Mouse (Mus musculus) spleen, postnatal 36 days (tissue): Measurements from ENCODE around the gene Fzr1.

Experiments
- DNase-seq, 2 experiments: peaks; one replicate each; pipeline ENCODE4 v3.0.0; 2022; ENCODE audit warnings: low spot score in 2 of 2, mixed read lengths in 1 of 2

Gene Fzr1

DNA sequence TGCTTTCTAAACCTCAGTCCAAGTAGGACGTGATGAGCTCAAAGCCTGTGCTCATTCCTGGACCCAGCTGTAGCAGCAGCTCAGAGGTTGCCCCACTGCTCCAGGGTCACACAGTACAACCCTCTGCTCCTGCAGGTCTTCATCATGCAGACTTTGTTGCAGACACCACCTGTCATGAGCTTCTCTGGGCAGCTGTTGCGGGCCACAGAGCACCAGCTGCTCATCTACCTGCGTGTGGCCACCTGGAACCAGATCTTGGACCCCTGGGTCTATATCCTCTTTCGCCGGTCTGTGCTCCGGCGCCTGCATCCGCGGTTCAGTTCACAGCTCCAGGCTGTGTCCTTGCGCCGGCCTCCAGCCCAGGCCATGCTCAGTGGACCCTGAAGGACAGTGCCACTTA lies 44.0 kb downstream of the Fzr1 start:
- DNase-seq, result no peak

DNA sequence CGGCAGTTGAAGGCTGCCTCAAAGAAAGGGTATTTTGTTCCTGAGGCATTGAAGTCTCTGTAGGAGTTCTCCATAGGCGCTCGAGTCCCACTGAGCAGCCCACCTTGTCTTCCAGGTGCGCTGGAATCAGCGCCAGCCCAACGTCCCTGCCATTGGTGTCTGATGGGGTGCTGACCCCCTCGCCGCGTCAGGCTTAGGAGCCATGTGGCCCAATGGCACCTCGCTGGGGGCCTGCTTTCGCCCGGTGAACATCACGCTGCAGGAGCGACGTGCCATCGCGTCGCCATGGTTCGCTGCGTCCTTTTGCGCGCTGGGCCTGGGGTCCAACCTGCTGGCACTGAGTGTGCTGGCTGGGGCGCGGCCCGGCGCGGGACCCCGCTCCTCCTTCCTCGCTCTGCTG lies 46.0 kb downstream of the Fzr1 start:
- no peak for DNase-seq

DNA sequence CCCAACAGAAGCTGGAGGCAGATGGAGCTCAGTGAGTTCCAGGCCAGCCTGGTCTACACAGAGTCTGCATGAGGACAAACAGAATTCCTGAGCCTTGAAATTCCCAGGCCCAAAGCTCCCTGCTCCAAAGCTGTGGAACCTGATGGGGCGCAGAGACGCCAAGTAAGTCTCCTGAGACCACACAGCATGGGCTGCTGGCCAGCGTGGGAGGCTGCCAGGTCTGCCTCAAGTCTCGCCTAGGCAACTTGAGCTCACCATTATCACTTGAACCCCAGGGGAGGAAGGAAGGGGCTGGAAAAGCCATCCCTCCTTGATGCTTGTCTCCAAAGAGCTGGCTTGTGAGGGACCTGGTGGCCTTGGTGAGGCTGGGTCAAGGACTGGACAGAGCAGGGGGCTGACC lies 48.3 kb downstream of the Fzr1 start:
- no peak for DNase-seq

DNA sequence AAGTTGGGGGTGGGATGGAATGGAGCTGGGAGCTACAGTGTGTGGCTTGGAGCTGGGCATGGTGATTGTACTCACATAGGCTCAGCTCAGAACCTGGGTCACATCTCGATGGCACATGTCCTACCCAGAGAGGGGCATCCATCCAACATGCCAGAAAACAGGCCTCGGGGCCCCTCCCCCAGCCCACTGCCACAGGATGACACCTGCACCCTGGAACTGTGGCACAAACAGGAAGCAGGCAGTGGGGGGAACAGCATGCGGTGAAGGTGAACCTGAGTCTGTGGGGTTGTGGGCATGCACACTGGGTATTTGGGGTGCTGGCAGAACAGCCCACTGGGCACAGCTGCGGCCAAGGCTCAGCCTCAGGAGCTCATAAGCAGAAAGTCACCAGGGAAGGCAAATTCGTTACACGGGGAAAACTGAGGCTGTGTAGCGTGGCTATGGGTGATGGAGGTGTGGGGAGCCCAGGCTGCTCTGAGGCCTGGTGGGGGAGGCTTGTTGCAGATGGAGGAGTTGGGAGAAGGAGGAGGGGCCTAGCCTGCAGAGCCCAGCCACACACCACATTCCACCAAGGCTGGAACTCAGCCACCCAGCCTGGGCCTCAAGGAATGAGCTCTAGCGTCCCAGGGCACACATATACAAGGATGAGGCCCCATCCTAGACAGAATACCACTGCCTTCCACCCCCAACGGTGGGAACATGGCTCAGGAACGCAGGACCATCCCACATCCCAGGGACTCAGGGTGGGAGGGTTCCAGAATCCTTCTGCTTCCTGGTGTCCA lies 48.9 kb downstream of the Fzr1 start:
- peak; percentile 80 to 82 for DNase-seq

DNA sequence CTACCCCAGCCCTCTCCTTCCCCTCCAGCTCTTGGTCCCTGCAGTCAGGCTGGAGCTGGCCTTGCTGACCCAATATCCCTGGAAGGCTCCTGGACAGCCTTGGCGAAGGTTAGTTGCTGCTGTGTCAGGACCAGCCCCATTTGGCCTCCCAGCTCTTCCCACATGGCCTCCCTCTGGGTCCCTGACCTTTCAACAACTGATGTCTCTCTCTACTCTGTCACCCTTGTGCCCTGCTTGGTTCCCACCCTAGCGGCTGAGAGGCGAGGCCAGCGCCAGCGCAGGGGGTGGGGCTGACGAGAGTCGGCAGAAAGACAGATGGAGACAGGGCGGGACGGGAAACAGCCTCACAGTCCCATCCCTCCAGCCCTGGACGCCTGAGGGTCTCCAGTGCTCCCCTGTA lies 49.9 kb downstream of the Fzr1 start, which contains the start of gene Tbxa2r:
Gene Tbxa2r, plus strand, starts transcription at position 346 of the 400 bp plus-strand sequence.
- peak; percentile 68 to 74 for DNase-seq

DNA sequence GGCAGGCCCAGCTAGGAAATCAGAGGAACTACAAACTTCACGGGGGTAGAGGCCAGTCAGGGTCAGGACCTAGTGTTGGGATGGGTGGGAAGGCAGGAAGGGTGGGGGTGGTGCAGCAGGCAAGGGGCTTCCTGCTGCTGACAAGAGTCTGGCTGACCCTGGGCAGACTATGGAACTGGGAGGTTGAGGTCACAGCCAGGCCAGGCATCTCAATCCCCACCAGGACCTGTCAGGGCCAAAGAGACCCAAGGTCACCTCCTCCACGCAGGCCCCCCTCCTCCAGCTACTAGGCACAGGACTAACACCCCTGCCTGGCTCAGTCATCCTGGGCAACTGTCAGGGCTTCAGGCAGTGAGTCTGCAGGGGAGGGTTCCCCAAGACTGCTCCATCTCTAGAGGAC lies 50.4 kb downstream of the Fzr1 start:
- DNase-seq, result no peak

DNA sequence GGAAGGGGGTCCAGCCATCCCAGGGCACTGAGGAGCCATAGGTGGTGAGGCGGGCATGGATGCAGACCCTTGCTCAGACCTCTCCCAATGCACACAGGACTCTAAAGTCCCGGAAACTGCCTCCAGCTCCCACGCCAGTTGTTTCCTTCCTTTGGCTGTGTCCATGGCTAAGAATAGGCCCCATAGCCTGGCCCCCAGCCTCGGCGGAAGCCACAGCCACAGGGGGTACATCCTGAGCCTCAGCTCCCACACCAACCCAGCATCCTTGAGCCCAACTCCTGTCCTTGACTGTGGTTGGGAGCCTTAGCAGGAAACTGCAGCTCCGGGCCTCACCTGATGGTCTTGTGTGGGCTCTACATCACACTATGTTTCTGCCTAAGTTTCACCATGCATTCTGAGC lies 51.5 kb downstream of the Fzr1 start:
- DNase-seq, result no peak

DNA sequence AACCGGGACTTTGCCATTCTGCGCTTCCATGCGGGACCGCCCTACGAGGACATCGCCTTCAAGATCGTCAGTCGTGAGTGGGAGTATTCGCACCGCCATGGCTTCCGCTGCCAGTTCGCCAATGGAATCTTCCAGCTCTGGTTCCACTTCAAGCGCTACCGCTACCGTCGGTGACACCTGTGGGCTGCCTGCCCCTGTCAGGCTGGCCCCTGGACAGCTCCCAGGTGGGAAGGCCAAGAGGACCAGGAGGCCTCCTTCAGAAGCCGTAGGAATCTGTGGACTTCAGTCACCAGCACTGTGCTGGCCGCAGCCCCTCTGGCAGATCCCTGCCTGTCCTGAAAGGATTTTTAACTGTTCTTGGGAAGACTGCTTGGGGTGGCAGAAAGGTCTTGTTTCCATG lies 52.5 kb downstream of the Fzr1 start:
- no peak for DNase-seq

DNA sequence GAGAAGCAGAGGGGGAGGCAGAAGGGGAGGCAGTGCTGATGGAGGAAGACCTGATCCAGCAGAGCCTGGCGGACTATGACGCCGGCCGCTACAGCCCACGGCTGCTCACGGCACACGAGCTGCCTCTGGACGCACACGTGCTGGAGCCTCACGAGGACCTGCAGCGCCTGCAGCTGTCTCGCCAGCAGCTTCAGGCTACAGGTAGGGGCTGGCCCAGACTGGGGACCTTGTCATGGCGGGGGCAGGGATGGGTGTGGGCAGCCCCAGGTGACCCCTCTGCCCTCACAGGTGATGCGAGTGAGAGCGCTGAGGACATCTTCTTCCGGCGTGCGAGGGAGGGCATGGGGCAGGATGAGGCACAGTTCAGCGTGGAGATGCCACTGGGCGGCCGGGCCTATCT lies 53.1 kb downstream of the Fzr1 start:
- no peak for DNase-seq

DNA sequence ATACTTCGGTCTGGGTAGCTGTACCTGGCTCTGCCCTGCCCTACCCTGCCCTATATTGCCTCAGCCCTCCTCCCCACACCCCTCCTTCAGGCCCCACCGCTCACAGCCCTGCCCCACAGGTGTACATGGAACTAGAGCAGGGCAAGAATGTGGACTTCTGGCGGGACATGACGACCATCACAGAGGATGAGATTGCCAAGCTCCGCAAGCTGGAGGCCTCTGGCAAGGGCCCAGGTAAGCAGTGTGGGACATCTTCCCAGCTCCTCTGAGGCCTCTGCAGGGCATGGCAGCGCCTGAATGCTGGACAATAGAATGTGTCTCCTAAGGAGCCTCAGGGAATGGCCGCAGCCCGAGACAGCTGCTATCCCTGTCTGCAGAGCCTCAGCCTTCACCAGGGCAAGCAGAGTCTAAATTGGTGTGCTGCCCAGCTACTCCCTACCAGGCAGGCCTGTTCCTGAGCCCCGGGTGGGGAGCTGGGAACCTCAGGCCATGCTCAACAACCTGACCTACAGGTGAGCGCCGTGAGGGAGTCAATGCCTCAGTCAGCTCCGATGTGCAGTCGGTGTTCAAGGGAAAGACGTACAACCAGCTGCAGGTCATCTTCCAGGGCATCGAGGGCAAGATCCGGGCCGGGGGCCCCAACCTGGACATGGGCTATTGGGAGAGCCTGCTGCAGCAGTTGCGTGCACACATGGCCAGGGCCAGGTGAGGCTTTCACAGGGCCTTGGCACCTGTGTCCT lies 54.4 kb downstream of the Fzr1 start:
- no peak for DNase-seq

DNA sequence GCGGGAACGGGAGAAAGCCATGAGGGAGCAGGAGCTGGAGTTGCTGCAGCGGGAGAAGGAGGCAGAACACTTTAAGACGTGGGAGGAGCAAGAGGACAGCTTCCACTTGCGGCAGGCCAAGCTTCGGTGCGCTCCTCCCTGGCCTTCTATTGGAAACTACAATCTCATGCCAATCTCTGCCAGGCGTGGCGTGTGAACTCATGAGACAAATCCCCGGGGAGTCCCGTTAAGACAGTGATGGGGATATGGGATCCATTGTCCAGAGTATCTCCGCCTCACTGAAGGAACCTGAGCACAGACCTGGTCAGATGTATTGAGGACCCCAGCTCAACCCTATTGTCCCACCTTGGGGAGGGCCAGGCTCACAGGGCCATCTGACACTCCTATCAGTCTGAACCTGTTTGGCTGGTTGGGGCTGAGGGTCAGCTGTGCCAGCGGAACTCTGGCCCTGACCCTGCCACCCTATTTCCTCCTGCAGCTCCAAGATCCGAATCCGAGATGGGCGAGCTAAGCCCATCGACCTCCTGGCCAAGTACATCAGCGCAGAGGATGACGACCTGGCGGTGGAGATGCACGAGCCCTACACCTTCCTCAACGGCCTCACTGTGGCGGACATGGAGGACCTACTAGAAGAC lies 55.1 kb downstream of the Fzr1 start:
- no peak for DNase-seq

DNA sequence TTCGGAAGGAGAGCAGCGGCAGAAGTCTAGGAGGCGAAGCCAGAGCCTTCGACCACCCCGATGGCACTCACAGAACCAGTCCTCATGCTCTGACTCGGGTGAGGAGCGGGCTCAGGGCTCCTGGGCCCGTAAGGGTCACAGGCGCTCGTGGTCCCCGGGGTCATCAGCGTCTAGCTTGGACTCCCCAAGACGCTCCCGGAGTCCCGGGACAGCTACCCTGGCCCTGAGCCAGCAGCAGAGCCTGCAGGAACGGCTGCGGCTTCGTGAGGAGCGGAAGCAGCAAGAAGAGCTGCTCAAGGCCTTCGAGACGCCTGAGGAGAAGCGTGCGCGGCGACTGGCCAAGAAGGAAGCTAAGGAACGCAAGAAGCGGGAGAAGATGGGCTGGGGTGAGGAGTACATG lies 55.9 kb downstream of the Fzr1 start:
- no peak for DNase-seq

DNA sequence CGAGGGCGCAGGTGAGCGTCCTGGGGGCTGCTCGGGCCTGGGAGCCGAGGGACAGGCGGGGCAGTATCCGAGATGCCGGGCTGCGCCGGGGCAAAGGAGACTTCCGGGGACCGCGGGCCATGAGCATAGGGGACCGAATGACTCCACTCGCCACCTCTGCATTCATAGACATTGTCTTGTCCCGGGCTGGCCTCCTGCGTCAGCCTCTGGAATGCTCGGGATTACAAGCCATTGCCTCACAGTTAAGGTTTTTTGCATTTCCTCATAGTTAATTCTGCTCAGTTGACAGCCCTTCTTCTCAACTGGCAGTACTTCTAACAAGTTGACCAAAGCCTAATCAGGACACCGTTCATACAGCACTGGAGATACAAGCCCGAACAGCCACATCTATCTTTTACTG lies 56.9 kb downstream of the Fzr1 start:
- DNase-seq, result no peak

DNA sequence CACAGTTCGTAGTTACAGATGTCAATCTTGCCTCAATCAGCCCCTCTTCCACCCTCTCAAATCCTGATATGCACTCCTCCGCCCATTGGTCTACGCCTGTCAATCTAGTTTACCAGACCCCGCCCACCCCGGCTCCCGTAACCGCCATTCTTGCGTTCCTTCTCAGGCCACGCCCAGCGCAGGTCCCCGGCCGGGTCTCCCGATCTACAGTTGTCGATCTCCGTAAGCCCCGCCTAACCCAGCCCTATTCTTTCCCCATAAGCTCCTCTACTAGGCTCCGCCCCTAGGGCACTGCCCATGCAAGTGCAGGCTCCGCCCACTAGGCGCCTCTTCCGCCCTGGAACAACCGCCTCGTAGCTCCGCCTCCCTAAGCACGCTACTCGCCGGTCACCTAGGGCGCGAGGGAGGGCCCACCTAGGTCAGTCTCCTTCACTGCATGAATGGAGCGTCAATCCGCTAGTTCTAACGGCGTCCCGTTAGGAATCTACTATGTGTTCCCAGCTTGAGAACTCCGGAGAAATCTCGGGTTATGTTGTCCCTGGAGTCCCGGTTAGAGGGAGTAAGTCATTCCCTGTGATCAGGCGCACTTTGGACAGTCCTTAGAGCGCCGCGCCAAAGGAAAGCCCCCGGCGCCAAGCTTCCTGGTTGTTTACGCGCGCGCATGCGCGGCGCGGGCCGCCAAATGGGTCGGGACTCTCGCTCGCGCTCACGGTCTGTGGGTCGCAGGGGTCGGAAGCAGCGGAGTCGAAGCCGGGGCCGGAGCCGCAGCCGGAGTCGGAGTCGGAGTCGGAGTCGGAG lies 57.6 kb downstream of the Fzr1 start, which contains the start of gene Cactin:
Gene Cactin, plus strand, starts transcription at position 554 of the 798 bp plus-strand sequence.
- peak; percentile 100 for DNase-seq

DNA sequence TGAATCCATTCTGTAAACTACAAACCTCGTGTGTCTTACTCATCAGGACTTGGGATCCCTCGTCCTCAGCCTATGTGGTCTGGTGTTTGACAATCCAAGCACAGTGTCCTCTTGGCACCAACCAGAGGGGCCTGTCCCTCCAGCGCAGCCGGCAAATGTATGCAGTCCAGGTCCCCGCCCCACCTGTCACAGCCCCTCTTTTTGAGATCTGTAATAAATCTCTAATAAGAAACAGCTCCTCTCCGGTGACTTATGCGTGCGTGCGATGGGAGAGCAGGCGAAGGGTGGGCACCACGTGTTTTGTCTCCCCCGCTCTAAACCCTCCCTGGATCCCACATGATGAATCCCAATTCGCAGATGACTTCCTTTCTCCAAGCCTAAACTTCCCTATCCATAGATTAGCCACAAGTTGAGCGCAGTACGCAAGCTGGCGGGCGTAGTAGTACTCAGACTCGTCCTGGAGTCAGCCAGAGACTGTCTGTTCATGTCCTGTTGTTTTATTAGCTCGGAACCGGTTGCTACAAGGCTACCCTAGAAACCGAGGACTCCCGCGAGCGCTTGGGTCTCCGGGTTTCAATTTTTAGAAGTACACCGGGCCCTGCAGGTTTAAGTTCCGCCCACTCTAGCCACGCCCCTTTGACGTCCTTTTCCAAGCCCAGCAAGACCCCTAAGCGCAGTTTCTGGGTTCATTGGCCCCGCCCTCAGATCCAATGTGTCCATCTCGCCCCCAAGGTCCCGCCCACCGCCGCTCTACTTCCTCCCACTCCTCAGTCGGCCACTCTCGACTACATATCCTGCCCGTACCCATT lies 58.4 kb downstream of the Fzr1 start:
- DNase-seq, result peak; percentile 29 to 42

DNA sequence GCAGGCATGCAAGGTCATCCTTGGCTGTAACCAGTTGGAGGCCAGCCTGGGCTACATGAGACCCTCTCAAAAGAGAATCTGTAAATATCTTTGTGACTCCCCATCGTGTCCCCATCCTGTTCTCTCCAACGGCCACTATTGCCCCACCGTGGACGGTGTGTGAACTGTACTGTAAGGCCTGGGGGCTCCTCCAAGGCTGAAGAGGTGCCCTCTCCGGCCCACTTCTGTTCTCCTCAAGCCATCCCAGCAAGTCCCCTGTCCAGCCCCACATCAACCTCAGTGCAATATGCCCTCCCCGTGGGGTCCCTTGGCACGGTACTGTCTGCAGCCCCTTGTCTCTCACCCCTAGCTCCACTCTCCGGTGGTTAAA lies 59.0 kb downstream of the Fzr1 start:
- DNase-seq, result no peak

DNA sequence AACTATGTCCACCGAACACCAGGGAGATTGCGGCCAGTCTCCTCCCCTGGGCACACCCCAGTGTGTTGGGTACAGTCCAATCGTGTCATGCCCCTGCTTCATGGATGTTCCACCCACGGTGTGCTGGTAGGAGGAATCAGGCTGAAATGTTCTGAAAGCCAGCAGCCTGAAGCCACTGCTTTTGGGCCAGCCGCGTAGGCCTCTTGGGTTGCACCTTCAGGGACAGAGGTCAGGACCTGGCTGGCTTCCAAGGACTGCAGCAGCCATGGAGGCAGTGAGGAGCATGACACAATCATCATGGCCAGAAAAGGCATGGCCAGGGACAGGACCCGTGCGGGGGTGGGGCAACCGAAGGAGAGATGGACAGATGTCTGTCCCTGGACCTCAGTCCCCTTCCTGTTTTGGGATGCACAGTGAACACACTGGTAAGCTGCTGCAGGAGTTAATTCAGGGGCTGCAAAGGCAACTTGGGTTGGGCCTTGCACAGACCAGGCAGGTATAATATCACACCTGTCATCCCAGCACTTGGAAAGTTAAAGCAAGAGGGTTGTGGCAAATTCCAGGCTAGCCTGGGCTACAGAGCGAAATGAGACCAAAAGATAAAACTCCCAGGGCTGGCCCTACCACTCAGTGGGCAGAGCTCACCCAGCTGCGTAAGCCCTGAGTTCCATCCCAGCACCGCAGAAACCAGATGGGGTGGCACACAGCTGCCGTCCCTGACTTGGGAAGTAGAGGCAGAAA lies 59.6 kb downstream of the Fzr1 start:
- DNase-seq, result no peak

DNA sequence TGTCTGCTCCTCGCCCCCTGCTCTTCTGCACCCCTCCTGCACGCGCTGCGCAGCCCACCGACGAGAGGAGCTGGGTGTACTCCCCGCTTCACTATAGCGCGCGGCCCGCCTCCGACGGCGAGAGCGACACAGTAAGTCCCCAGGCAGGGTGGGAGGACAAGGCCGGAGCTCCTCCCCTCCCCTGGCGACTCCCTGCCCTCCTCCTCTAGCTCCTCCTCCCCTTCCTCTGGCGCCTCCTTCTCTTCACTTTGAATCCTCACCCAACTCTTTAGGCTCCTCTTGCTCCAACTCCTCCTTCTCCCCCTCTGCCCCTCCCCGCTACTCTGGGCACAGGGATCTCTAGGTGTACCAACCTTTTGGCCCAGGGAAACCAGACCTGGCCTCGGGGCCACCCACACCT lies 61.0 kb downstream of the Fzr1 start:
- peak in 1 of 2 experiments; percentile 28 for DNase-seq

DNA sequence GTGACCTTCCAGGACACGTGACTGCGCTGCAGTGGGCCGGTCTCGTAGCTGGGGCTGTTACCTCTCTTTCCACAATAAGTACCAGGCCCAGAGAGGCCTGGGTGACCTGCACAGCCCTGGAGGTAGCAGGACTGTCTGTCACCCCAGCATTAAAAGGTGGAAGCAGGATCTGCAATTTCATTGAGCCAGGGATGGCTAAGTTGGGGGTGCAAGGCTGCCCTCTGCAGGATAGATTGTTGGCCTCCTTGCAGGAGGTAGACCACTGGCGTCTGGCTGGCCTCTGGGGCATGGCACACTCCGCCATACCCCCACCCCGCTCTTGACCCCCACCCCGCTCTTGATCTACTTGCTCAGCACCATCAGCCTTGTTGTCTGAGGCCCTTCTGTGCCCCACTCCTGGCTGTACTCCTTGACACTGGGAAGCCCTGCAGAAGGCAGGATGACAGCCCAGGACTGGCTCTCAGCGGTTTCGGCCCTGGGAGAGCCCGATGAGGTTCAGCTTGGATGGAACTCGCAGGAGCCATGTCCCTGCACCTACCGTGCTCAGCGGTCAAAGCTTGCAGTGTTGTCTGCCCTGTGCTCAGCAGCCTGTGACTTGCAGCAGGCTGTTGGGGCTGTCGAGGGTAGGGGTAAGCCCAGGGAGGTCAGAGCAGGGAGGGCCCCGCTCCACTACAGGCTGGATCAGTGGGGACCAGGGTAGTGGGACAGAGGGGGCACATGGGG lies 61.8 kb downstream of the Fzr1 start:
- DNase-seq, result peak in 1 of 2 experiments; percentile 33
